ENCODE assay signal across 8 mouse cellular contexts in the genomic region with DNA sequence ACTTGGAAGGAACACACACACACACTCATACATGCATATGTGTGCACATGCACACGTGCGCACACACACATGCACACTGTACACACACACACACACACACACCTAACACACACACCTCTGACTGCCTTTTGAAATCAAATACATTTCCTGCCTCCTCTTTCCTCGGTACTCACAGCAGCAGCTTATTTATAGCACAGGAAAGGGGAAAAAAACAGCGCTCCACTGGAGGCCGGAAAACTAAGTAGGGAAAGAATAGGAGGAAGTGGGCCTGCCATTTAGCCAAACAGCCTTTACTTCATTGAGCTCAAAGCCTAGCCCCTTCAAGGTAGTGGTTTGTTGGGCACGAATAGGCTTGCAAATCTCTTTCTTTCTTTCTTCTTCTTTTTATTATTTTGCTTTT. TPM values are rescaled to one million over a fixed set of nuclear protein-coding genes. Genes with fewer than 3 reads are reported as not detected.
DNase-seq lines count a peak whose midpoint lies in the region; ATAC-seq and TF ChIP-seq lines count a peak whose summit lies in the region.

Gene Rasgrp3, plus strand, starts transcription at position 298 of the 400 bp plus-strand sequence.

- peaks cover 2% of the 10 kb centered on the region for H3K9me3 ChIP-seq in CH12.LX (replicated peaks; ENCODE audit: low read length)
- no peaks in the 10 kb centered on the region for H3K9me3 ChIP-seq in kidney, embryonic 16.5 days (ENCODE audit: low read length)

- H3K27me3 ChIP-seq in cerebellum, adult 2 months (ENCODE audit: control insufficient read depth, insufficient read depth, low read length) = no peaks in the 10 kb centered on the region
- no peaks in the 10 kb centered on the region for H3K27me3 ChIP-seq in CH12.LX (replicated peaks)
- no peaks in the 10 kb centered on the region for H3K27me3 ChIP-seq in kidney, embryonic 16.5 days (ENCODE audit: insufficient read depth, low read length)

- 75% methylated on average over 6 of the region's 6 CpGs for WGBS in cerebellum, adult 2 months
- WGBS in kidney, embryonic 16.5 days = 47% methylated on average over 6 of the region's 6 CpGs

- peak within 1 kb of the TSS; percentile 55 for H3K9ac ChIP-seq in CH12.LX (ENCODE audit: insufficient read depth, low read depth)
- peak within 1 kb of the TSS; percentile 24 for H3K9ac ChIP-seq in kidney, embryonic 16.5 days (replicated peaks; ENCODE audit: low read length)

- in situ Hi-C loops in CH12.LX (cut with MboI; ENCODE audit: low pct_ligation_motif_present, low pct_unique_long_range_greater_than_20kb, low sequenced_read_pairs) = no loop called here

- H3K4me1 ChIP-seq in cerebellum, adult 2 months (ENCODE audit: control insufficient read depth, insufficient read depth, low read length) = no peaks in the 10 kb centered on the region
- peaks cover 16 to 37% of the 10 kb centered on the region in 2 experiments for H3K4me1 ChIP-seq in CH12.LX (ENCODE audit: control insufficient read depth in 1 of 2, insufficient read depth in 2 of 2)
- H3K4me1 ChIP-seq in kidney, embryonic 16.5 days (ENCODE audit: insufficient read depth, low read length) = peaks cover 3% of the 10 kb centered on the region; the same call in 1 of the 2 replicates

- dilution Hi-C loops in CH12.LX (cut with MboI; ENCODE audit: extremely low pct_ligation_motif_present, extremely low pct_unique_long_range_greater_than_20kb, low sequenced_read_pairs) = no loop called here

- no peak for TF ChIP-seq RAD21 in CH12.LX (IDR thresholded peaks at IDR 0.05; ENCODE audit: low read depth, low read length)

- H3K36me3 ChIP-seq in CH12.LX (replicated peaks in 1 of 2; ENCODE audit: control insufficient read depth in 1 of 2, insufficient read depth in 1 of 2, low read length in 1 of 2) = no peaks in the 10 kb centered on the region
- H3K36me3 ChIP-seq in kidney, embryonic 16.5 days (ENCODE audit: insufficient read depth, low read length) = no peaks in the 10 kb centered on the region

- peak within 1 kb of the TSS; percentile 30; the same call in 1 of the 2 replicates for H3K27ac ChIP-seq in cerebellum, adult 2 months (ENCODE audit: insufficient read depth, low read length)
- H3K27ac ChIP-seq in CH12.LX (ENCODE audit: insufficient read depth, low read depth) = peak within 1 kb of the TSS; percentile 92
- H3K27ac ChIP-seq in kidney, embryonic 16.5 days (ENCODE audit: low read length) = peak within 1 kb of the TSS; percentile 82

- DNase-seq in cerebellum, adult 2 months = no peak
- DNase-seq in cerebellum, postnatal 4 days (ENCODE audit: low spot score in 2 of 2) = no peak
- no peak for DNase-seq in CH12.LX (ENCODE audit: extremely low read depth)
- DNase-seq in T-cell, adult 2 months (ENCODE audit: low spot score) = no peak
- no peak for DNase-seq in thymus, postnatal 0 days (ENCODE audit: low spot score)

- no peak within 1 kb of the TSS for H3K4me3 ChIP-seq in cerebellum, adult 2 months (replicated peaks; ENCODE audit: insufficient read depth, low read depth, low read length)
- peak within 1 kb of the TSS in 2 of 3 experiments; percentile 15 to 53 for H3K4me3 ChIP-seq in CH12.LX (replicated peaks in 1 of 3; ENCODE audit: low read depth in 2 of 3, low read length in 2 of 3, poor library complexity in 1 of 3)
- H3K4me3 ChIP-seq in kidney, embryonic 16.5 days (ENCODE audit: low read length) = peak within 1 kb of the TSS; percentile 40

- TF ChIP-seq CTCF in cerebellum, adult 2 months (IDR thresholded peaks at IDR 0.05; ENCODE audit: borderline replicate concordance, insufficient read depth, low read depth, low read length) = no peak
- TF ChIP-seq CTCF in CH12.LX (conservative IDR thresholded peaks at IDR 0.05 in 1 of 2, IDR thresholded peaks at IDR 0.05 in 1 of 2; ENCODE audit: low read depth in 2 of 2, low read length in 2 of 2) = no peak

- TF ChIP-seq POLR2A in cerebellum, adult 2 months (IDR thresholded peaks at IDR 0.05; ENCODE audit: borderline replicate concordance, insufficient read depth, low read length) = no peak
- TF ChIP-seq POLR2A in CH12.LX (IDR thresholded peaks at IDR 0.05; ENCODE audit: low read depth, low read length) = no peak

- H3K79me2 ChIP-seq in CH12.LX (replicated peaks; ENCODE audit: control insufficient read depth, extremely low read depth, insufficient read depth, poor library complexity, severe bottlenecking) = peaks cover 3% of the 10 kb centered on the region; the same call in 1 of the 2 replicates

- ATAC-seq in granulocyte monocyte progenitor cell, adult 5-6 weeks (replicated peaks; ENCODE audit: poor library complexity, severe bottlenecking) = peak; percentile 60
- no peak for ATAC-seq in kidney, embryonic 16.5 days (ENCODE audit: low FRiP score, low TSS enrichment)
- ATAC-seq in monocyte, adult 5-6 weeks (replicated peaks; ENCODE audit: insufficient number of reproducible peaks, low FRiP score, low TSS enrichment, poor library complexity, severe bottlenecking) = no peak

- H3K4me2 ChIP-seq in CH12.LX (ENCODE audit: insufficient read depth, low read depth, poor library complexity, severe bottlenecking) = peak within 1 kb of the TSS; percentile 98
- 0 out of 2 replicates have a peak within 1 kb of the TSS, but pooled peaks have one; percentile 8 for H3K4me2 ChIP-seq in kidney, embryonic 16.5 days (replicated peaks; ENCODE audit: low read depth, low read length)

- TF ChIP-seq EP300 in CH12.LX (IDR thresholded peaks at IDR 0.05; ENCODE audit: low read length) = no peak

TF ChIP-seq in CH12.LX, 34 proteins besides CTCF, POLR2A, EP300 and RAD21:
- no peak for TF ChIP-seq ETS1 (conservative IDR thresholded peaks at IDR 0.05; ENCODE audit: low read depth, low read length)
- TF ChIP-seq BHLHE40 (IDR thresholded peaks at IDR 0.05; ENCODE audit: low read depth, low read length) = peak; percentile 85
- TF ChIP-seq CHD2 (IDR thresholded peaks at IDR 0.05; ENCODE audit: low read length) = no peak
- TF ChIP-seq MAZ (IDR thresholded peaks at IDR 0.05; ENCODE audit: low read depth, low read length) = no peak
- no peak for TF ChIP-seq TBP (conservative IDR thresholded peaks at IDR 0.05; ENCODE audit: low read depth, low read length)
- TF ChIP-seq USF2 (conservative IDR thresholded peaks at IDR 0.05; ENCODE audit: low read depth, low read length) = no peak
- TF ChIP-seq PAX5 (IDR thresholded peaks at IDR 0.05; ENCODE audit: low read length) = no peak
- TF ChIP-seq MEF2A (IDR thresholded peaks at IDR 0.05; ENCODE audit: borderline replicate concordance, low read depth, low read length) = 0 out of 2 replicates have a peak, but pooled peaks have one; percentile 35
- TF ChIP-seq NELFE (IDR thresholded peaks at IDR 0.05; ENCODE audit: low read depth, low read length) = no peak
- no peak for TF ChIP-seq NRF1 (IDR thresholded peaks at IDR 0.05; ENCODE audit: low read depth, low read length)
- no peak for TF ChIP-seq MXI1 (IDR thresholded peaks at IDR 0.05; ENCODE audit: low read depth, low read length)

RNA-seq across cellular contexts. Expression of gene Rasgrp3, which starts in this region (rescaled TPM):
- polyA plus RNA-seq in cerebellum, adult 2 months (2012; rRNA removed) = 12.9 and 15.6 TPM in 2 replicates
- total RNA-seq in CH12.LX (2012; rRNA removed) (79.6 and 115 TPM in 2 replicates), CH12.LX (2014; rRNA removed) (164 and 166 TPM in 2 replicates)
- polyA plus RNA-seq in CH12.LX (2012; ENCODE audit: insufficient read length, low read depth) = 161 and 162 TPM in 2 replicates
- total RNA-seq in granulocyte monocyte progenitor cell, adult 5-6 weeks (2014; fragmentation: Nextera tagmentation) = 0.26 TPM in 1 of 2 replicates, not detected in the other
- not detected in 2 replicates for total RNA-seq in granulocyte monocyte progenitor cell, adult 5-6 weeks (2017)
- polyA plus RNA-seq in kidney, embryonic 16.5 days (2015; fragmentation: Nextera tagmentation; extraction: Ambion mirVana) = 21.5 and 26.5 TPM in 2 replicates
- total RNA-seq in monocyte, adult 5-6 weeks (2017) = 12.0 to 20.3 TPM (median 14.6 TPM) in 3 replicates
- 2.4 TPM in 2 replicates for polyA plus RNA-seq in thymus, postnatal 0 days (2015; fragmentation: Nextera tagmentation; extraction: Ambion mirVana)

Comparison
In these comparisons a context has a peak if more than half of its experiments do, and no peak if none do; other contexts are left out.
1. RNA of gene Rasgrp3 (total RNA-seq): 79.6 to 166 TPM in CH12.LX and 12.0 to 20.3 TPM in monocyte, adult 5-6 weeks; 0.26 TPM in granulocyte monocyte progenitor cell, adult 5-6 weeks; every median in the first group is over 10 times any median in the second.
2. Peak in ATAC-seq in granulocyte monocyte progenitor cell, adult 5-6 weeks; RNA of the gene not detected or under 1 TPM.
3. H3K27ac ChIP-seq: peak in every context shown above with its lines; median percentile 92 in CH12.LX; 82 in kidney, embryonic 16.5 days; 30 in cerebellum, adult 2 months.